Mouse (Mus musculus) heart, postnatal 0 days (tissue): ENCODE data around the gene Lrrk1.

Experiments used
- CTCF ChIP-seq: IDR thresholded peaks from 2 replicates; pipeline ENCODE4 v1.5.1; 2016; ENCODE audit warnings: antibody characterized with exemption, control low read depth, low read depth
- EP300 ChIP-seq: IDR thresholded peaks from 2 replicates; pipeline ENCODE4 v1.6.1; 2016; ENCODE audit warnings: antibody characterized with exemption, low read depth

DNA sequence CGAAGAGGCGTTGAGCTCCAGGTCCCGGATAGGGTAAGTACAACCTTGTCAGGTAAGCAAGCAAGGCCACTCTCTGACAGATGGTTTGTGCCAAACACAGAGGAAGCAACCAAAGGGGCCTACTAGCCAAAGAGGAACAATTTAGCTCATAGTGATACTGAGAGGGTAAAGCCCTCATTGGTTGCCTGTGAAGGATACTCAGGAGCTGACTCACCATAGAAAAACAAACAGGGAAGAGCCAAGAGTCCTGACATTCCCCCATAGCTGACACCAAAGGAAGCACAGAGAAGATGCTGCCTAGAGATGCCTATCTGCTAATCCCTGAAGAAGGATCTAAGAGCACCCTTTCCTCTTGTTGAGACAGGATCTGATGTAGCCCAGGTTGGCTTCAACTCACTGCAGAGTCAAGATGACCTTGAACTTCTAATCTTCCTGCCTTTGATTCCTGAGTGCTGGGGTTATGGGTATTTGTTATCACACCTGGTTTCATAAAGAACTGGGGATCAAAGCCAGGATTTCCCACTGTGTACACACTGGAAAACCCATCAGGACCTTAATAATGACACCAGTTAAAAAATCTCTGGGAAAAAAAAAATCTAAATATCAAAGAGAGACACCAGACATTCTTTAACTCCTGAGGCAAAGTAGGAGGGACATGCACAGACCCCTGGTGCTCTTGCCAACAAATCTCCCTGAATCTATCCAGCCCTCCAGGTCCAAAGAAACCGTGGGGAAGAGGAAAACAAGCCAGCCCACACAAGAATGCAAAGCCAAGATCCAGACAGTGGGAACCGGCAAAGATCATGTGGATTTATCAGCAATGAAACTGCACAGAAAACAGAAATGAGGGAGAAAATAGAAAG lies 18.8 kb downstream of the Lrrk1 start:
- TF ChIP-seq EP300, result no peak
- no peak for TF ChIP-seq CTCF
